Mouse (Mus musculus) cerebellum, postnatal 14 days (tissue): ENCODE data around the gene Pecam1.
"Not testable (repeated sequence)": the region's sequence is repeated elsewhere in the genome, so short reads cannot be mapped to it uniquely, and the experiment has no call there.

ENCODE experiments used
- DNase-seq, 2 experiments: peaks; one replicate each; pipeline ENCODE4 v3.0.0; 2021; ENCODE audit warnings: mixed read lengths in 2 of 2

Gene Pecam1

DNA sequence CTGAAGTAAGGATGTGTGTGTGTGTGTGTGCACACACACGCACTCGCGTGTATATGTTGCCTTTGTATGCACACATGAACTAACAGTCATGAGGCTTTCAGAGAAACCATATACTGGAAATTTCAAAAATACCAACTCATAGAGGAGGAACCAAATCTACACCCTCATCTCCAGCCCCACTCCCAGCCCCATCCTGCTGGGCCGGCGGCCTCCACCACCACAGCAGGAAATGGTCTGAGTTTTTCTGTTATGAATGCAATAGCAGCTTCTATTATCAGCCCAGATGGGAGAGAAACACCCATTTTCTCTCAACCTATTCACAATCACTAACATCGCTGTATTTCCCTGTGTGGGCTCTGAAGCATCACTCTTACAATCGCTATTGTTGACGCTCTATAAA is 128.4 kb downstream of the Pecam1 start:
- DNase-seq = no peak

DNA sequence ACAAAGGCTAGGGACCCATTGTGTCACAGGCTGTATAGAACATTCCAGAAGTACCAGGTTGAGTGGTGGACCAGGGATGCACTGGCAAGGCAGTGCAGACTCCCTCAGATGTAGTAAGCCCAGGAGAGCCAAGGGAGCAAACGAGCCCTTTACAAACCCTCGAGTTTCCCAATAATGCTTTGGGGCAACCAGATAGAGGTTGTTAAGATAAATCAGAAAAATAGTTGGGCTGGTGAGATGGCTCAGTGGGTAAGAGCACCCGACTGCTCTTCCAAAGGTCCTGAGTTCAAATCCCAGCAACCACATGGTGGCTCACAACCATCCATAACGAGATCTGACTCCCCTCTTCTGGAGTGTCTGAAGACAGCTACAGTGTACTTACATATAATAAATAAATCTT is 131.7 kb downstream of the Pecam1 start:
- DNase-seq = not testable (repeated sequence)

DNA sequence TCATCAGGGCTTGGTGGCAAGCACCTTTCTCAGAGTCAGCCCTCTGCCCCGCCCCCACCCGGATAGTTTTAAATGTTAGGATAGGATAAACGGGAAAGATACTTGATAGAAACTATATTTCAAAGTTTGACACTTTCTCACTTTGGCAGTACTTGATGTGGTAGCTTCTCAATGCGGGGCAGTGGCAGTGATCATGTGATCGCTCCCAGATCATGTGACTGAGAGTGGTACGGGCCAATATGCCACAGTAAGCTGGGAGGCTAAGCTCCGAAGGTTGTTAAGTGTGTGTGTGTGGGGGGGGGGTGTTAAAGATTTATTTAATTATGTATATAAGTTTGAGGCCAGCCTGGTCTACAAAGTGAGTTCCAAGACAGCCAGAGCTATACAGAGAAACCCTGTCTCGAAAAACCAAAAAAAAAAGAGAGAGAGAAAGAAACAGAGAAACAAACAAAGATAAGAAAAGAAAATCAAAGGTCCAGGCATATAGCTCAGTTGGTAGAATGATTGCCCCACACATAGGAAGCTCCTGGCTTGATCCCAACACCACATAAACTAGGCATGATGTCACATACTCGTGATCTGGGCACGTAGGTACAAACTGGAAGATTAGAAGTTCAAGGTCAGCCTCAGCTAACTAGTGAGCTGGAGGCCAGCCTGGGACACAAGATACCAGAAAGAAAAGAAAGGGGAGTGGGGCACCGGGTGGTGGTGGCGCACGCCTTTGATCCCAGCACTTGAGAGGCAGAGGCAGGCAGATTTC is 132.4 kb downstream of the Pecam1 start:
- no peak for DNase-seq

DNA sequence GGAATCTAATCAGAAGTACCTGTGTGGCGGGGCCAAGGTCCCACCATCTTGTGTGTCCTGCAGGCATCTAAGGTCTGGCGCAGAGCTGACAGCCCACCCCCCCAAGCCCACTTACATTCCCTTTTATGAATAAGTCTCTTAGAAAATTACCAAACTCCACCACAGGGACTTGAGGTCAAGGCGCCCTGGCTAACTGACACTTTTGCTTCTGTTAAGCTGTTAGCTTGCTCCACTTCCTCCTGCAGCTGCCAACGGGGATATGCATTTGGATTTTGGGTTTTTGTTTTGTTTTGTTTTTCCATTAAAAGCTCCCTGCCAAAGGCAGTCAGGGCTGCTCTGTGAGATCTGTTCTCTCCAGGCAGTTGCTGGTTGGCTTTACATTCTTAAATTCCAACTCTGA is 134.9 kb downstream of the Pecam1 start:
- no peak for DNase-seq

DNA sequence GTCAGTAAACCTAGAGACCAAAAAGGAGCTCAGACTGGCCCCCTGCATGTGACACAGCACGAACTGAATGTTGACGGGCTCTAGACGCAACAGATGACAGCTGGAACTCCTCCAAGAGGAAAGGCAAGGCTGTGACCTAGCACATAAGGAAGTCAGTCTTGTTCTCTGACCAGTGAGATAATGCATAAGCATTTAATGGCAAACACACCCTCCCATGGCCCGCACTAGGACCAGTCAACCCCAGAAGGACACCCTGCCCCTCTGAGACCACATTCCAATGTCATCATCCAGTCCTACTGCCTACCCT is 136.1 kb downstream of the Pecam1 start:
- peak in 1 of 2 experiments; percentile 25 for DNase-seq

DNA sequence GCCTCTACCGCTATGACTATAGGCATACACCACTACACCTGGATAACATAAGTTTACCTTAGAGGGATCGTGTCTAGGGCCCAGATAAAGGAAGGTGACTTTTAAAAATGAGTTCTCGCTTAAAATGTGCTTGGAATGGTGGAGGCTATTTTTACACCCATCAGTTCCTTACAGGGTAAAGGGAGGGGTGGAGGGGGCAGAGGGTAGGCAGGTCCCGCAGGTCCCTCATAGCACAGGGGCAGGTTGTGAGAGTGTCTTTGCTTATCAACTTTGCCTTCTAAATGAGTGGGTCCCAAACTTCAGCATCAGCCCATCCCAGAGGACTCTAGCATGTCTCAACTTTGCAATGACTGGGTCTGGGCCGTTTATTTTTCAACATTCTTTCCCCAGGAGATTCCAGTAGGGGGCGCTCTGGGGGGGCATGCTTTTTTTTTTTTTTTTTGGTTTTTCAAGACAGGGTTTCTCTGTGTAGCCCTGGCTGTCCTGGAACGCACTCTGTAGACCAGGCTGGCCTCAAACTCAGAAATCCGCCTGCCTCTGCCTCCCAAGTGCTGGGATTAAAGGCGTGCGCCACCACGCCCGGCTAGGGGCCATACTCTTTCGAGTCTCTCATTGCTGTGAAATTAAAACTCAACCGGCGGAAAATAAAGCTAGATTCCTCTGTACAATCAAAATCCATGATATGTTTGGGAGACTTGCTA is 136.6 kb downstream of the Pecam1 start:
- peak in 1 of 2 experiments; percentile 41 for DNase-seq

DNA sequence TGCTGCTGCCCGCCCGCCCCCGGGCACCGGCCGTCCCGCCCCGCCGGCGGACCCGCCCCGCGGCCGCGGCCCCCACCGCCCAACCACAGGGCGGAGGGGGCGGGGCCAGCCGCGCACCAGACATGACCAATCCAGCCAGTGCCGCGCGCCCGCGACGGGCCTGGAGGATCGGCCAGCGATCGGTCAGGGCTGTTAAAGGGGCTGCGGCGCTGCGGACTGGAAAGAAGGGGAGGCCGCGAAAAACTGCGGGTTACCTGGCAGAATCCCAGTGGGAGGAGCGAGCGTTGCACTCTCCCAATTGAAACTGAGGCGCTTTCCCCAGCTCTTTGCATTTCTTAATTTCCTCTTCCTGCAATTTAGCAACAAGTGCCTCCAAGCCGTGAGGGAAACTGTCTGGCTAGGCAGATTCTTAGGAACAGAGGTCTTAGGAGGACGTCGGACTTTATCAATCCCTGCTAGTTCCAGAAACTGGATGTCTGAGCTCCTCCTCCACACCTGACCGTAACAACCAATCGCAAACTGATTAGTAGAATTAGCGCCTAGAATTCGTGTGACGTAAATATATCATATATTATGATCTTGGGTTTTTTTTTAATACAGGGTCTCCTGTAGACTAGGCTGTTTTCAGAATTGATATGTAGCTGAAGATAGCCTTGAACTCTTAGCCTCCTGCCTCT is 137.3 kb downstream of the Pecam1 start, which contains the start of gene Tex2:
Tex2 (minus strand) TSS at position 463 of the 677 bp plus-strand sequence.
- peak; percentile 98 to 99 for DNase-seq

DNA sequence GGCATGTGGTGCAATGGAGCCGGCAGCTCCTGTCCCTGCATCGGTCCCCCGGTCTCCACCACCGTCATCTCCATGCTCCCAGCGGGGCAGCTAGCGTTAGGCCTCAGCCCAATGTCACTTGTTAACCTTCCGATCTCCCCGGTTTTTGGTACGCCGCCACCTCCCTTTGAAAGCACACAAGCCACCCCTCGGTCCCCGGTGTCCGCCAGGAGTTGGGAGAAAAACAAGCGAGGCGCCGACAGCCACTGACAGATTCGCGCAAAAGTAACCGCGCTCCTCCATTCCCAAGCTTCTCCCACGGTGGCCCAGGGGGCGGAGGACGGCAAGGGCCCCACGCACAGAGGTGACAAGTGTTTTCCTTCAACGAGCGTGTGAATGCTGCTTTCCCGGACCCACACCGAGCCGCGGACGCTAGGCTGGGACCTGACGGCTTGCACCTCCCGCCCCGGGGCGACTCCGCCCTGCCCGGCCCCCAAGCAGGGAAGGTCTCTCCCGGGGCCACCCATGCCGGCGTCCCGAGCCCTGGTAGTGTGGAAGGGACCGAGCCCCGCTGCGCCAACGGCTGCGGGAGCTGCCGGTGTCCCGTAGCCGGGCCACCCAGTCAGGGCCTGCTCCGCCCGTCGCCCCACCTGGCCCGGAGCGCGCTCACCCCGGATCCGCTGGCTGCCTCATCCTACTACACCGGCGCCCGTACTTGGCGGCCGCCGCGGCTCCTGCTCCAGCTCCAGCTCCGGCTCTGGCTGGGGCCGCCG is 138.0 kb downstream of the Pecam1 start:
- peak; percentile 61 to 66 for DNase-seq

DNA sequence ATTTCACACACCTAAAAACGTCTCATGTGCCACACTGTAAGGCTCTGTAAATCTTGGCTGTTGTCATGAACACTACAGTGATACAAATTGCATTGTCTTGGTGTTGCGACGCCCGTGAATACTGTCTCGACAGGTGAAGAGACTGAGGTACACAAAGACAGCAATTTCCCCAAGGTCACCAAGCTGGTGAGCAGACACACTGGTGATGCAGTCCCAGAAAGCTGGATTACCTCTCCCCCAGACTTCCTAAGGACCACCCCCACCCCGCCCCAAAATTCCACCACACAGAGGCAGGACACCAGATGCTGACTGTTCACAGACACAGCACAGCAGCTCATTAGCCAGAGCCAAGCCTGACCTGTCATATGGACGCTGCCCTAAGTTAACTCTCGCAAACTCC is 140.7 kb downstream of the Pecam1 start:
- DNase-seq = no peak

DNA sequence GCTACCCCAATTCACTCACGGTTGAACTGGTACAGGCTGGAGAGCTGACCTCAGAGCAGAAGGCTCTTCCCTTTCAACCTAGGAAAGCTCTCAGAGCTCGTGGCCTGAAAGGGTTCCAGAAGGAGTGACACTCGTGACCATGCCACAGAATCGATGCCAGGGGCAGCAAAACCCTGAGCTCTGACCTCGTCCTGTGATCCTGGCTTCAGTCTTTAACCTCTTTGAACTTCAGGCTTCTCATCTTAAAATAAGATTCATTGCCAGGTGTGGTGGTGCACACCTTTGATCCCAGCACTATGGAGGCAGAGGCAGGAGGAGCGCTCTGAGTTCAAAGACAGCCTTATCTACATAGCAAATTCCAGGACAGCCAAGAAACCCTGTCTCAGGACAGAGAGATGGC is 143.1 kb downstream of the Pecam1 start:
- DNase-seq = no peak

DNA sequence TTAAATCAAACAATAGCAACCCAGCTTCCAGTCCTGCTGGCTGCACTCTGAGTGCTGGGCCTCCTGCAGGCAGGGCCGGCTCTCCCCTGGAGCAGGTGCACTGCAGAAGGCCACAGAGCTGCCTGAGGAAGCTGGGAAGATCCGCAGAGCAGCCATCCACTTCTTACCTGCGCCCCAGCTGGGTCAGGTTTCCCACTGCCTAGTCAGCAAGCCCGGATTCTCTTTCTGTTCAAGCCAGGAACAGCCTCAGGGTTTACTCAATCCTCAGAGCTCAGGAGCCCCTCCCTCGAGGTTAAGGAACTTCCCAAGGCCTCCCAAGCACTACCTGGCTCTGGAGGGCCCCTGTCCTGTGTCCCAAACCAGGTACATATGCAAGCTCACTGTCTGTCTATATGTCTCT is 144.4 kb downstream of the Pecam1 start:
- DNase-seq = no peak
